Mouse (Mus musculus): Measurements from ENCODE around the gene Gpr37. TPM values are rescaled to one million over a fixed set of nuclear protein-coding genes. Genes with fewer than 3 reads are reported as not detected.

Gene Gpr37
- polyA plus RNA-seq, 1 experiment = 0.01 TPM

DNA sequence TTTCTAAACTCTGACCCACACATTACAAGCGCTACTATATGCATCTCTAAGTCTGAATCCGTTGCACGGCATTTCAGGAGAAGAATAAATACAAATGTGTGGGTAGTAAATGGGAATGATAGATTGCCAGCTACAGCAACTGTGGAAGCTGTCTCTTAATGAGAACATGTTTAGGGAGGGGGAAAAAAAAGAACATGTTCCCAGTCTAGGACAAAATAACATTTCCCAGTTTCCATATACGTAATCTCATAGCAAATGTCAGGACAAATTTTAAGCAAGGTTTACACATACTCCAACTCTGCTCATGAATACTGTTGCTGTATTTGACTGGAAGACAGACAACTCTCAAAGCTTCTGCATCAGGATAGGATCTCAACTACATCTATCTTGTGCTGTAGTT lies 15.4 kb downstream of the Gpr37 start:
- H3K79me3 ChIP-seq (ENCODE audit: low read depth) = no peaks in the 10 kb centered on the region

DNA sequence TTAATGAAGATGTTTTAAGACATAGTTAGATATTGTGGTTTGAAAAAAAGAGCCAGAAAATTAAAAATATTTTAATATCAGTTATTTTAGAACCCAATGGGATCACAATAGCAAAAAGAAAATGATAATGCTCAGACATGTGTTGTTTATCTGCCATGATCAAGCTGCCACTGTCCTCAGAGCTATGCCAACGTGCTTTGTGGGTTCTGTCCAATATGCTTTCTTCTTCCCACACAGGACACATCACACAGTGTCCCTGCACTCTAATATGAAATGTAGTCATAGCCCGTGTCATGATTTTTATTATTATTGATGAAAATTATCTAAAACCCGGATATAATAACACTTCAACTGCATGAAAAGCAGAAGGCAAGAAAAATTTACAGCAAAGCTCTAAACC lies 16.7 kb downstream of the Gpr37 start:
- H3ac ChIP-seq (ENCODE audit: control insufficient read depth, insufficient read length, low read depth) = no peak overlapping the region
- no peak for TF ChIP-seq CTCF (IDR thresholded peaks at IDR 0.05; ENCODE audit: control insufficient read depth, insufficient read depth, insufficient read length)
- no peak for TF ChIP-seq MYOG (IDR thresholded peaks at IDR 0.05; ENCODE audit: control insufficient read depth, extremely low read depth, insufficient read length)
- no peak for TF ChIP-seq MAX (IDR thresholded peaks at IDR 0.05)
- TF ChIP-seq FOSL1 (IDR thresholded peaks at IDR 0.05; ENCODE audit: insufficient read depth, low read length, poor library complexity, severe bottlenecking) = no peak
- no peak for TF ChIP-seq USF1 (IDR thresholded peaks at IDR 0.05; ENCODE audit: low read depth)
- no peak for TF ChIP-seq CEBPB (IDR thresholded peaks at IDR 0.05; ENCODE audit: low read depth)
- TF ChIP-seq MYOD1 (IDR thresholded peaks at IDR 0.05; ENCODE audit: control insufficient read depth, insufficient read length, low read depth) = no peak
- H3K79me2 ChIP-seq (ENCODE audit: control insufficient read depth, insufficient read depth) = no peaks in the 10 kb centered on the region
- no peaks in the 10 kb centered on the region for H3K27me3 ChIP-seq (ENCODE audit: control insufficient read depth, insufficient read depth, insufficient read length)
- no peaks in the 10 kb centered on the region for H3K36me3 ChIP-seq (ENCODE audit: control insufficient read depth, insufficient read depth)
- no peaks in the 10 kb centered on the region for H3K79me3 ChIP-seq (ENCODE audit: low read depth)
- no peak overlapping the region for H3K4me3 ChIP-seq (ENCODE audit: insufficient read depth, poor library complexity, severe bottlenecking)

More for the DNA sequence above, 15.4 kb downstream of the Gpr37 start:
- no peak for TF ChIP-seq USF1 (IDR thresholded peaks at IDR 0.05; ENCODE audit: low read depth)
- no peak for TF ChIP-seq MYOG (IDR thresholded peaks at IDR 0.05; ENCODE audit: control insufficient read depth, extremely low read depth, insufficient read length)
- no peak for TF ChIP-seq MYOD1 (IDR thresholded peaks at IDR 0.05; ENCODE audit: control insufficient read depth, insufficient read length, low read depth)
- no peak for TF ChIP-seq MAX (IDR thresholded peaks at IDR 0.05)
- no peak for TF ChIP-seq FOSL1 (IDR thresholded peaks at IDR 0.05; ENCODE audit: insufficient read depth, low read length, poor library complexity, severe bottlenecking)
- TF ChIP-seq CEBPB (IDR thresholded peaks at IDR 0.05; ENCODE audit: low read depth) = no peak
- no peak for TF ChIP-seq CTCF (IDR thresholded peaks at IDR 0.05; ENCODE audit: control insufficient read depth, insufficient read depth, insufficient read length)
- no peak overlapping the region for H3ac ChIP-seq (ENCODE audit: control insufficient read depth, insufficient read length, low read depth)
- H3K27me3 ChIP-seq (ENCODE audit: control insufficient read depth, insufficient read depth, insufficient read length) = no peaks in the 10 kb centered on the region
- no peaks in the 10 kb centered on the region for H3K79me2 ChIP-seq (ENCODE audit: control insufficient read depth, insufficient read depth)
- no peak overlapping the region for H3K4me3 ChIP-seq (ENCODE audit: insufficient read depth, poor library complexity, severe bottlenecking)
- H3K36me3 ChIP-seq (ENCODE audit: control insufficient read depth, insufficient read depth) = no peaks in the 10 kb centered on the region

DNA sequence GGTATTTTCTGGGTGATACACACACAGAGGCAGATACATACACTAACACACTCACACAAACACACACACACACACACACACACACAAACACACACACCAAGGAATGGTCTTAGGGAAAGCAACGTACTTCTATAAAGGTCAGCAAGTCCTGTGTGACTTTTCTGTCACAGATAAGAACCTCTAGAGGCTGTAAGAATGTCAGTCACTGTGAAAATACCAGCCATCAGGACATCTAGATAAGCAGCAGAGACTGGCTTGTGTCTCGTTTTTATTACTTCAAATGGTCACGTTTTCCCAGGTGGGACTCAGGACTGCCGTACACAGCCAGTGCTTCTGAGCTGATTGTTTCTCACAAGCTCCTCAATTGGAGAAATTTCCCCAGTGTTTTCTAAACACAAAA lies 20.4 kb downstream of the Gpr37 start:
- no peak overlapping the region for H3ac ChIP-seq (ENCODE audit: control insufficient read depth, insufficient read length, low read depth)
- no peak for TF ChIP-seq CEBPB (IDR thresholded peaks at IDR 0.05; ENCODE audit: low read depth)
- no peak for TF ChIP-seq MAX (IDR thresholded peaks at IDR 0.05)
- TF ChIP-seq CTCF (IDR thresholded peaks at IDR 0.05; ENCODE audit: control insufficient read depth, insufficient read depth, insufficient read length) = no peak
- no peak for TF ChIP-seq USF1 (IDR thresholded peaks at IDR 0.05; ENCODE audit: low read depth)
- no peak for TF ChIP-seq FOSL1 (IDR thresholded peaks at IDR 0.05; ENCODE audit: insufficient read depth, low read length, poor library complexity, severe bottlenecking)
- no peak overlapping the region for H3K4me3 ChIP-seq (ENCODE audit: insufficient read depth, poor library complexity, severe bottlenecking)
- no peaks in the 10 kb centered on the region for H3K27me3 ChIP-seq (ENCODE audit: control insufficient read depth, insufficient read depth, insufficient read length)
- no peaks in the 10 kb centered on the region for H3K79me3 ChIP-seq (ENCODE audit: low read depth)
- H3K79me2 ChIP-seq (ENCODE audit: control insufficient read depth, insufficient read depth) = no peaks in the 10 kb centered on the region
- no peaks in the 10 kb centered on the region for H3K36me3 ChIP-seq (ENCODE audit: control insufficient read depth, insufficient read depth)

DNA sequence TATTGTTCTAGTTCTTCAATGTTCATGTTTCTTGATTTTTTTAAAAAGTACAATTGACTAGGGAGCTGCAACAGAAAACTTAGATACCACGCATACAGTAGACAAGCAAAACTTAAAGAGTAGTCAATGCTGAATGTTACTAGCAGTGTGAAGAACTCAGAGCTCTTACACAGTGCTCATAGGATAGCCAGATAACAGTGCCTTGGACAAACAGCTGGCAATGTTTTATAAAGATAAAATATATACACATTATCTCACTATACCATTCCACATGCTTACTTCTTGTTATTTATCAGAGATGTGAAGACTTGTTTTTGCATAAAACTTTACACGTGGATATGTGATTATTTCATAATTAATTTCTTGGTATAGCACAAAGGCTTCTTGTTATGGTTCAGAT lies 26.6 kb downstream of the Gpr37 start:
- no peaks in the 10 kb centered on the region for H3K36me3 ChIP-seq (ENCODE audit: control insufficient read depth, insufficient read depth)
- no peaks in the 10 kb centered on the region for H3K79me3 ChIP-seq (ENCODE audit: low read depth)
- no peak for TF ChIP-seq CTCF (IDR thresholded peaks at IDR 0.05; ENCODE audit: control insufficient read depth, insufficient read depth, insufficient read length)
- no peak for TF ChIP-seq MAX (IDR thresholded peaks at IDR 0.05)
- no peak for TF ChIP-seq CEBPB (IDR thresholded peaks at IDR 0.05; ENCODE audit: low read depth)
- no peak for TF ChIP-seq USF1 (IDR thresholded peaks at IDR 0.05; ENCODE audit: low read depth)
- no peak for TF ChIP-seq MYOG (IDR thresholded peaks at IDR 0.05; ENCODE audit: control insufficient read depth, extremely low read depth, insufficient read length)
- TF ChIP-seq FOSL1 (IDR thresholded peaks at IDR 0.05; ENCODE audit: insufficient read depth, low read length, poor library complexity, severe bottlenecking) = no peak
- no peak for TF ChIP-seq MYOD1 (IDR thresholded peaks at IDR 0.05; ENCODE audit: control insufficient read depth, insufficient read length, low read depth)
- H3ac ChIP-seq (ENCODE audit: control insufficient read depth, insufficient read length, low read depth) = no peak overlapping the region
- no peaks in the 10 kb centered on the region for H3K27me3 ChIP-seq (ENCODE audit: control insufficient read depth, insufficient read depth, insufficient read length)
- no peak overlapping the region for H3K4me3 ChIP-seq (ENCODE audit: insufficient read depth, poor library complexity, severe bottlenecking)
- no peaks in the 10 kb centered on the region for H3K79me2 ChIP-seq (ENCODE audit: control insufficient read depth, insufficient read depth)

DNA sequence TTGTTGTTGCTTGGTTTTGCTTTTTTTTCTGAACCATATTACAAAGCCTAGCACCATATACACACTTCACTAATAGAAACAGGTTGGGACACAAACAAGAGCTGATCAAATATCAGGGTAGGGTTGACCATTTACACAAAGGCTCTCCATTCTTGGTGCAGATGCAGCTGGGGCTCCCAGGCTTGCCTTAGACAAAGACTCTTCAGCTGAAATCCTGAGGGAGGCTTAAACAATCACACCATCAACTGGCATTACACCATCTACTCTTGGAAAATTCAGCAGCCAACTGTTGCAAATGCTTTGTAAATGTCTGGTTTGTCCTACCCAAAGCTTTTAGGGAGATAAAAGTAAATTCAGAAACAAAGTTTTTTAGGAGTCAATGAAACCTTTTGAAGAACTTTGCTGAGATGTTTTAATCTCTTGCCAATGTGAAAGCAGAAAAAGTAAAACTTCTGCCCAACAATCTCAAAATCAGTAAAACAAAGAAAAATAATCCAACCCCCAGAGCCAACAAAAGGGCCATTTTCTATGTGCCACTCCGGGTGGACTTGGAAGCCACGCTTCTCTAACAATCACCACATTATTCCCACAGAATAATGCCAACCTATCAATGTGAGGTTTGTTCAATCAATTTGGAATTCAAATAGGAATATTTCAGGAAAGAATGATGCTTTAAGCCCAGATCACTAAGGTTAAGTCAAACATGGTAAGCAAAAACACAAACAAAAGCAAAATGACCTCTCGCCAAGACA lies 30.4 kb downstream of the Gpr37 start:
- Histone ChIP-seq H3K79me3 (ENCODE audit: low read depth) (no peaks in the 10 kb centered on the region), H3K79me2 (ENCODE audit: control insufficient read depth, insufficient read depth) (no peaks in the 10 kb centered on the region), H3K27me3 (ENCODE audit: control insufficient read depth, insufficient read depth, insufficient read length) (no peaks in the 10 kb centered on the region), H3K36me3 (ENCODE audit: control insufficient read depth, insufficient read depth) (no peaks in the 10 kb centered on the region), H3K4me3 (ENCODE audit: insufficient read depth, poor library complexity, severe bottlenecking) (no peak overlapping the region), H3ac (ENCODE audit: control insufficient read depth, insufficient read length, low read depth) (no peak overlapping the region)
- TF ChIP-seq USF1 (IDR thresholded peaks at IDR 0.05; ENCODE audit: low read depth) (no peak), CEBPB (IDR thresholded peaks at IDR 0.05; ENCODE audit: low read depth) (no peak), CTCF (IDR thresholded peaks at IDR 0.05; ENCODE audit: control insufficient read depth, insufficient read depth, insufficient read length) (no peak), MYOG (IDR thresholded peaks at IDR 0.05; ENCODE audit: control insufficient read depth, extremely low read depth, insufficient read length) (no peak), FOSL1 (IDR thresholded peaks at IDR 0.05; ENCODE audit: insufficient read depth, low read length, poor library complexity, severe bottlenecking) (no peak), MYOD1 (IDR thresholded peaks at IDR 0.05; ENCODE audit: control insufficient read depth, insufficient read length, low read depth) (no peak)

Other genes with a start within 250 kb of the Gpr37 start
- gene Pot1a, start 118.5 kb upstream of the Gpr37 start, polyA plus RNA-seq (2012; fragmentation: generic; extraction: Trizol) = 5.0 TPM